Mouse (Mus musculus) myocyte (in vitro differentiated cells): ENCODE data around the gene Gm44596.

Experiments used
- CEBPB ChIP-seq: IDR thresholded peaks from 2 replicates; pipeline ENCODE4 v1.6.1; 2011; ENCODE audit warnings: mild to moderate bottlenecking, moderate library complexity; ENCODE audit not compliant: poor library complexity, insufficient read depth, severe bottlenecking
- E2F4 ChIP-seq: IDR thresholded peaks from one replicate; pipeline ENCODE4 v1.6.1; 2011; ENCODE audit warnings: mild to moderate bottlenecking, control low read depth, moderate library complexity; ENCODE audit not compliant: insufficient read depth
- MAX ChIP-seq: IDR thresholded peaks from one replicate; pipeline ENCODE4 v1.6.1; 2011; ENCODE audit warnings: low read depth, mild to moderate bottlenecking, control low read depth
- MYOD1 ChIP-seq, 3 experiments: IDR thresholded peaks; one replicate each; pipeline ENCODE4 v1.6.1; 2011; ENCODE audit warnings: control low read depth in 2 of 3, low read depth in 2 of 3, mild to moderate bottlenecking in 2 of 3, moderate library complexity in 1 of 3; ENCODE audit not compliant: insufficient read length in 2 of 3, control insufficient read depth in 1 of 3
- MYOG ChIP-seq, 3 experiments: IDR thresholded peaks; one replicate each; pipeline ENCODE4 v1.6.1; 2011; ENCODE audit warnings: control low read depth in 2 of 3, low read depth in 2 of 3, mild to moderate bottlenecking in 2 of 3; ENCODE audit not compliant: insufficient read length in 2 of 3, control insufficient read depth in 1 of 3, insufficient read depth in 1 of 3
- POLR2A ChIP-seq: IDR thresholded peaks from one replicate; pipeline ENCODE4 v1.6.1; 2011; ENCODE audit warnings: low read depth, mild to moderate bottlenecking, control low read depth, moderate library complexity; ENCODE audit not compliant: insufficient read length
- POLR2AphosphoS2 ChIP-seq: IDR thresholded peaks from one replicate; pipeline ENCODE4 v1.6.1; 2011; ENCODE audit warnings: low read depth, control low read depth; ENCODE audit not compliant: insufficient read length
- REST ChIP-seq: IDR thresholded peaks from one replicate; pipeline ENCODE4 v1.6.1; 2011; ENCODE audit warnings: mild to moderate bottlenecking, control low read depth, moderate library complexity; ENCODE audit not compliant: insufficient read depth, insufficient read length
- SRF ChIP-seq: IDR thresholded peaks from one replicate; pipeline ENCODE4 v1.6.1; 2011; ENCODE audit warnings: low read depth; ENCODE audit not compliant: control insufficient read depth, insufficient read length
- TCF12 ChIP-seq: IDR thresholded peaks from one replicate; pipeline ENCODE4 v1.6.1; 2011; ENCODE audit warnings: mild to moderate bottlenecking, control low read depth; ENCODE audit not compliant: poor library complexity, insufficient read depth, severe bottlenecking
- USF1 ChIP-seq: IDR thresholded peaks from one replicate; pipeline ENCODE4 v1.6.1; 2011; ENCODE audit warnings: low read depth, mild to moderate bottlenecking, control low read depth, moderate library complexity

GRCm38 (mm10) chr6:128427571-128427970, 52.3 kb downstream of the Gm44596 start:
- TF ChIP-seq POLR2A (no peak), USF1 (no peak), E2F4 (no peak), TCF12 (no peak), POLR2AphosphoS2 (no peak), MYOD1 (IDR thresholded peaks at IDR 0.05; ENCODE audit: control insufficient read depth in 1 of 3, insufficient read length in 2 of 3, low read depth in 2 of 3) (no peak), SRF (no peak), MYOG (IDR thresholded peaks at IDR 0.05; ENCODE audit: control insufficient read depth in 1 of 3, insufficient read depth in 1 of 3, insufficient read length in 2 of 3, low read depth in 2 of 3) (no peak), MAX (no peak), CEBPB (no peak), REST (no peak)
